Mouse (Mus musculus): ENCODE data around the gene Gnb3. TPM values are rescaled to one million over a fixed set of nuclear protein-coding genes. Genes with fewer than 3 reads are reported as not detected.

Gnb3 gene
- 1.4 and 1.5 TPM in 2 replicates for polyA plus RNA-seq (2014; fragmentation: Nextera tagmentation; extraction: Ambion mirVana)

DNA sequence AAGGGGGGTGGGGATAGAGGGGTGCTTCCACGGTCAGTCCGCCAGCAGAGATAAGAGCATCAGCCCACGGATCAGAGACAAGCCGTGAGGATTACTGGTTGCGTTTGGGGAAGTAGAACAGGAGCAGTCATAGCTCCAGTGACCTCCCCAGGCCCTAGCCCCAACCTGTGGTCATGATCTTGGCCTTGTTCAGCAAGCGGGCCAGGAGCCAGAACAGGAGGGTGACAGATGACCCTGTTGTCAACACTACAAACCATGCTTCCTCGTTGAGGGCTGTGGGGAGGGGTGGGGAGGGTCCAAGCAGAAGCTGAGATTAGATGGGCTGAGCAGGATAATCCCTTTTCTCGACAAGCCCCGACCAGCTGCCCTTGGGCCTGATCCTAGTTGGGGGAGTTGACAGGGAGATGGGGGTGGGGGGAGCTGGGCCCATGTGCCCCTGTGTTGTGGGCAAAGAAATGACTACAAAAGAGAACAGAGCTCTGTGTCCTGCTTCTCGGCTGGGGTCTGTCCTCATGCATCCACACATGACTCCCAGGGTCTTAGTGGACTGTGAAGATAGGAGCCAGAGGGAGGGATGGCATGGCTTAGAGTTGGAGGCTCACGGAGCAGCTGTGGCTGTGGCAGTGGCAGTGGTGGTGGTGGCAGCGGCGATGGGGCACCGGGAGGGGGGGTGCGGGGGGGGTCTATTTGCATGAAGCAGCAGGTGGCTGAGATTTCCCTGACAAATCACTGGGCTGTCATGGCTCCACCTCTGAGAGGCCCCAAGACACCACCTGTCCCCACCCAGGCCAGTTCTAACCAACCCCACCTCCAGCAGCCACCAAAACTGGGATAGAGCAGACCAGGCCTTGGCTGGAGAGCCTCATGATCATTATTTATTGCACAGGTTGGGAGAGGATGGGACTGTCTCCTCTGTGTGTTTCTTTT is at the start of gene Gnb3:
Gene Gnb3, minus strand, starts transcription at position 35 of the 927 bp plus-strand sequence.
- Histone ChIP-seq H3K9ac (replicated peaks; ENCODE audit: low read depth, low read length) (no peak within 1 kb of the TSS; the same call in 1 of the 2 replicates), H3K27me3 (ENCODE audit: control insufficient read depth, insufficient read depth, low read length) (no peaks in the 10 kb centered on the region), H3K4me2 (replicated peaks; ENCODE audit: low read depth, low read length) (no peak within 1 kb of the TSS), H3K36me3 (ENCODE audit: control insufficient read depth, insufficient read depth, low read length) (no peaks in the 10 kb centered on the region; the same call in 1 of the 2 replicates), H3K9me3 (ENCODE audit: control insufficient read depth, low read depth, low read length) (no peaks in the 10 kb centered on the region), H3K4me1 (ENCODE audit: control insufficient read depth, insufficient read depth, low read length) (peaks cover 18% of the 10 kb centered on the region), H3K27ac (ENCODE audit: low read length) (no peak within 1 kb of the TSS), H3K4me3 (ENCODE audit: low read depth, low read length) (no peak within 1 kb of the TSS)
- WGBS: 25% methylated on average over 15 of the region's 15 CpGs
- ATAC-seq (ENCODE audit: insufficient number of reproducible peaks, insufficient read depth, low FRiP score, low read depth): no peak

DNA sequence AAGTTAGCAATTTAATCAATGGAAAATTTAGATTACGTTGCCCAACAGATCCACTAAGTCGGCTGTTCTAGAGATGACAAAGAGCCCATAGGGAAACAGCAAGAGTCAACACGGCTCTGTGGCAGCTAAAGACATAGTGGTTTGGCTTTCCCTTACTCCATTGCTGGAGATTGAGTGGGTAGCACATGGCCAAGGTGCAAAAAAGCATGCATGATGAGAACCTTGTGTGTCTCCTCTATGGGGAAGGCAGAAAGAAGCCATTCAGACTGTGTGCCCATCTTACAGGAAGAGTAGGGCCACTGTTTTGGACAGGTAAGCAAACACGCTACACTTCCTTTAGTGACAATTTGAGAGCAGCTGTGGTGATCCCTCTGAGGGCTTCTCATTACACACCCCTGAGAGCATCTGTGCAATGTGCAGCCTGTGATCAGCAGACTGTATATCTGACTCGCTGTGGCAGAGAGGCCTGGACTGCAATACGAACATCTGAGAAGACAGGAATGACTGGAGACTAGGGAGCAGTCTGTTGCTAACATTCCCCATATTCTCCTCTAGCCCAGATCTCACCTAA is 48.6 kb upstream of the Gnb3 start:
- H3K4me2 ChIP-seq (replicated peaks; ENCODE audit: low read depth, low read length): no peak overlapping the region
- no peak overlapping the region for H3K9ac ChIP-seq (replicated peaks; ENCODE audit: low read depth, low read length)
- no peaks in the 10 kb centered on the region for H3K36me3 ChIP-seq (ENCODE audit: control insufficient read depth, insufficient read depth, low read length)
- 87% methylated on average over 6 of the region's 6 CpGs for WGBS
- no peak overlapping the region for H3K4me3 ChIP-seq (ENCODE audit: low read depth, low read length)
- ATAC-seq (ENCODE audit: insufficient number of reproducible peaks, insufficient read depth, low FRiP score, low read depth): no peak
- H3K27ac ChIP-seq (ENCODE audit: low read length): no peak overlapping the region
- no peaks in the 10 kb centered on the region for H3K9me3 ChIP-seq (ENCODE audit: control insufficient read depth, low read depth, low read length)
- H3K27me3 ChIP-seq (ENCODE audit: control insufficient read depth, insufficient read depth, low read length): no peaks in the 10 kb centered on the region
- H3K4me1 ChIP-seq (ENCODE audit: control insufficient read depth, insufficient read depth, low read length): no peaks in the 10 kb centered on the region

DNA sequence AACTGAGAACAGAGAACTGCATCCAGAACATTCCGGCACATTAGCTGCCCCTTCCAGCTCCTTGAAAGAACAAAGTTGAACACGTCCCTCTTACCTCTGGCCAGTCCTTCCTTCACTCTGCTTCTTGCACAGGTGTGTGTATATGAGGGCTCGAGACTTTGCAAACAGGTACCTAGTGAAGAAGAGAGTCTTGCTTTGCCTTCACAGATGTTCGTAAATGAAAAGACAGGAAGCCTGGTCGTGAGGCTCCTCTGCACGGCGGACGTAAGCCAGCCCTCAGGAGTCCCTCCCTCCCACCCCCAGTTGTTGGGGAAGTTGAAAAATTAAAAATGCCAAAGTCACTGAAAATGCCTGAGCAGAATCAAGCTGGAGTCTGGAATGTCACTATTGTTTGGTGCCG is 47.9 kb upstream of the Gnb3 start, which contains the start of gene Cd4:
Gene Cd4, minus strand, starts transcription at position 236 of the 400 bp plus-strand sequence.
- no peak within 1 kb of the TSS for H3K4me3 ChIP-seq (ENCODE audit: low read depth, low read length)
- H3K9ac ChIP-seq (replicated peaks; ENCODE audit: low read depth, low read length): no peak within 1 kb of the TSS
- WGBS: 73% methylated on average over 9 of the region's 9 CpGs

DNA sequence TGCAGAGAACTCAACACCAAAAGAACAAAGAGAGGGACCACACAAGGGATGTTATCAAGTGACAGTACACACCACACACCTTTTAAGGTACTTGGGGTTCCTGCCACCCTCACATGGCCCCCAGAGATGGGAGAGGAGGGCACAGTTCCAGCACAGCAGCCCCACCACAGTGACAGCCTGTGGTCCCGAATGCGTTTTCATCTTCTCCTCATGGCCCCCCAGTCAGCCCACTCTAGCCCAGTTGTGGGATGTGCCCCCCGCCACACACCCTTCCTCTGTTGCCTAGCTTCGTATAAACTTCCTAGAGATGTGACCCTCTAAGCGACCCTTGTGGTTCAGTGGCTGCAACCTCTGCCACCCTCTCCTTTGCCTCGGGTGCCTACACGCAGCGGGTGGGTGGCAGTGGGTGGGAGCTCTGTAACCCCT is 45.9 kb upstream of the Gnb3 start:
- ATAC-seq (ENCODE audit: insufficient number of reproducible peaks, insufficient read depth, low FRiP score, low read depth): no peak
- Histone ChIP-seq H3K27ac (ENCODE audit: low read length) (no peak overlapping the region), H3K27me3 (ENCODE audit: control insufficient read depth, insufficient read depth, low read length) (no peaks in the 10 kb centered on the region), H3K4me2 (replicated peaks; ENCODE audit: low read depth, low read length) (no peak overlapping the region), H3K4me3 (ENCODE audit: low read depth, low read length) (no peak overlapping the region), H3K9ac (replicated peaks; ENCODE audit: low read depth, low read length) (no peak overlapping the region), H3K36me3 (ENCODE audit: control insufficient read depth, insufficient read depth, low read length) (no peaks in the 10 kb centered on the region), H3K4me1 (ENCODE audit: control insufficient read depth, insufficient read depth, low read length) (no peaks in the 10 kb centered on the region), H3K9me3 (ENCODE audit: control insufficient read depth, low read depth, low read length) (no peaks in the 10 kb centered on the region)
- 87% methylated on average over 8 of the region's 8 CpGs for WGBS

More for the DNA sequence above, 47.9 kb upstream of the Gnb3 start, which contains the start of gene Cd4:
- Histone ChIP-seq H3K27me3 (ENCODE audit: control insufficient read depth, insufficient read depth, low read length) (no peaks in the 10 kb centered on the region), H3K4me2 (replicated peaks; ENCODE audit: low read depth, low read length) (no peak within 1 kb of the TSS), H3K4me1 (ENCODE audit: control insufficient read depth, insufficient read depth, low read length) (no peaks in the 10 kb centered on the region), H3K36me3 (ENCODE audit: control insufficient read depth, insufficient read depth, low read length) (no peaks in the 10 kb centered on the region), H3K27ac (ENCODE audit: low read length) (no peak within 1 kb of the TSS), H3K9me3 (ENCODE audit: control insufficient read depth, low read depth, low read length) (no peaks in the 10 kb centered on the region)
- no peak for ATAC-seq (ENCODE audit: insufficient number of reproducible peaks, insufficient read depth, low FRiP score, low read depth)

DNA sequence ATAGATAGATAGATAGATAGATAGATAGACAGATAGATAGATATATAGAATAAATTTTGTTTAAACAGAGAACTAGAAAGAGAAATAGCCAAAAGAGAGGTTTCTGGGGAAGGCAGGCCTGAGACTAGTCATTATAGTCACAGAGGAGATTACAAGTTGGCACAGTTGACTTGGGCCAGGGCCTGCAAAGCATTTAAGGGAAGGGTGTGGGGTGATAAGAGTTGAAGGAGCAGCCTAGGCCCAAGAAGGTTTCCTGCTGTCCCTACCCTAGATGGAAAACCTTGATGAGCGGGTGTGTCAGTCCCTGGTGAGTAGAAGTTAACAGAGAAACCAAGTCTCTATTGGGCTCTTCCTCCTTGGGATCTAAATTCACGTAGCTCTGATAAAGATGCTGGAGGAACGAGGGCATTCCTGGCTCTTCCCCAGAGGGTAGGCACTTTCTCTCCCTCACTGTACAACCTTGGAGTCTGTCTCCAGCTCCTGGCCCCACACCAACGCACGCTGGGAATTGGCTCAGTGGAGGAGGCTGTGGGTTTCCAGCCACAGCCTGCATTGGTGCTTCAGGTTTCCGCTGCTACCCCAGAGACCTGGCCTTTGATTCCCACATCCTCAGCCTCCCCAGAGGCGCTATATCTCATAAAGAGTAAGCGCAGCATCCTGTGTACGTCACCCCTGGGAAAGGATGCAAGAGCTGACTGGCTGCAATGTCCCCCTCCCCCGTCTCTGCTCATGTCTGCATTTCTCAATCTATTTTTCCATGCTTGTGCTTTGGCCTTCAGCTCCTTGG is 44.8 kb upstream of the Gnb3 start:
- Histone ChIP-seq H3K9ac (replicated peaks; ENCODE audit: low read depth, low read length) (no peak overlapping the region), H3K36me3 (ENCODE audit: control insufficient read depth, insufficient read depth, low read length) (no peaks in the 10 kb centered on the region), H3K4me3 (ENCODE audit: low read depth, low read length) (no peak overlapping the region), H3K9me3 (ENCODE audit: control insufficient read depth, low read depth, low read length) (no peaks in the 10 kb centered on the region), H3K4me2 (replicated peaks; ENCODE audit: low read depth, low read length) (no peak overlapping the region), H3K27ac (ENCODE audit: low read length) (no peak overlapping the region), H3K27me3 (ENCODE audit: control insufficient read depth, insufficient read depth, low read length) (no peaks in the 10 kb centered on the region), H3K4me1 (ENCODE audit: control insufficient read depth, insufficient read depth, low read length) (no peaks in the 10 kb centered on the region)
- 76% methylated on average over 10 of the region's 10 CpGs for WGBS
- ATAC-seq (ENCODE audit: insufficient number of reproducible peaks, insufficient read depth, low FRiP score, low read depth): no peak

DNA sequence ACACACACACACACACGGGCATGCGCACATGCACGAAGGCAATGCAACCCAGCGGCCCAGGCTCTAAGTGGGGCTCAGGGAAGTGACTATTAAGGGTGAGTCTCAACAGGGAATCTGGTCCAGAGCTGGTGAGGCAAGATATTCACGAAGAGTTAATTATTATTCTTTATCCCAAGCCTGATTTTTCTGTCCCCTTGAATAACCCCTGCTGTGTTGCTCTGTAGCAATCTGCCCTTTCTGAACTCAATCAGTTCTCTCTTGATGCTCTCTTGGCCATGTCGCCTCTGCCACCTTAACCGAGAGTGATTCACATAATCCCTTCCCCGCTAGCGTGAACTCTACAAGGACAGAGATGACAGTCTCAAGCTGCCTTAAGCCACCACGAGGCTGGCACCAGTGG is 43.3 kb upstream of the Gnb3 start:
- ATAC-seq (ENCODE audit: insufficient number of reproducible peaks, insufficient read depth, low FRiP score, low read depth): no peak
- no peaks in the 10 kb centered on the region for H3K9me3 ChIP-seq (ENCODE audit: control insufficient read depth, low read depth, low read length)
- H3K4me3 ChIP-seq (ENCODE audit: low read depth, low read length): no peak overlapping the region
- no peak overlapping the region for H3K27ac ChIP-seq (ENCODE audit: low read length)
- WGBS: 78% methylated on average over 10 of the region's 10 CpGs
- no peaks in the 10 kb centered on the region for H3K4me1 ChIP-seq (ENCODE audit: control insufficient read depth, insufficient read depth, low read length)
- H3K9ac ChIP-seq (replicated peaks; ENCODE audit: low read depth, low read length): no peak overlapping the region
- H3K27me3 ChIP-seq (ENCODE audit: control insufficient read depth, insufficient read depth, low read length): no peaks in the 10 kb centered on the region
- no peaks in the 10 kb centered on the region for H3K36me3 ChIP-seq (ENCODE audit: control insufficient read depth, insufficient read depth, low read length)
- H3K4me2 ChIP-seq (replicated peaks; ENCODE audit: low read depth, low read length): no peak overlapping the region

DNA sequence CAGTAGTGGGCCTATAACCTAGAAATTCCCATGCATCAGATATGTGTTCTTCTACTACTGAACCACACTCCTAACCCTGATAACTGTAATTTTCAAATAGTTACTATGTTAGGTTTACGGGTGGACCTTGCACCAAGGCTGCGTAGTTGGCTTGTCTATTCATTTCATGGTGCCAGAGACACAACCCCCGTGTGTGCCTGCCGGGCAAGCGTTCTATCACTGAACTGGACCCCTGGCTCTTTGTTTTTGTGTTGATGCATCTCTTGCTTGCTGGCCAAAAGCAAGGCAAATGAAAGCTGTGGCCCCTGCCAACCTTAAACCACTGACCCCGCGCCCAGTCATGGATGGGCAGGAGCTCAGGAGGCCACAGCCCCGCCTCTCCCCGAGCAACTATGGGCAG is 41.7 kb upstream of the Gnb3 start:
- Histone ChIP-seq H3K27me3 (ENCODE audit: control insufficient read depth, insufficient read depth, low read length) (no peaks in the 10 kb centered on the region), H3K27ac (ENCODE audit: low read length) (no peak overlapping the region), H3K9ac (replicated peaks; ENCODE audit: low read depth, low read length) (no peak overlapping the region), H3K9me3 (ENCODE audit: control insufficient read depth, low read depth, low read length) (no peaks in the 10 kb centered on the region), H3K4me2 (replicated peaks; ENCODE audit: low read depth, low read length) (no peak overlapping the region), H3K4me3 (ENCODE audit: low read depth, low read length) (no peak overlapping the region), H3K4me1 (ENCODE audit: control insufficient read depth, insufficient read depth, low read length) (no peaks in the 10 kb centered on the region), H3K36me3 (ENCODE audit: control insufficient read depth, insufficient read depth, low read length) (no peaks in the 10 kb centered on the region)
- WGBS: 94% methylated on average over 9 of the region's 9 CpGs
- ATAC-seq (ENCODE audit: insufficient number of reproducible peaks, insufficient read depth, low FRiP score, low read depth): no peak

DNA sequence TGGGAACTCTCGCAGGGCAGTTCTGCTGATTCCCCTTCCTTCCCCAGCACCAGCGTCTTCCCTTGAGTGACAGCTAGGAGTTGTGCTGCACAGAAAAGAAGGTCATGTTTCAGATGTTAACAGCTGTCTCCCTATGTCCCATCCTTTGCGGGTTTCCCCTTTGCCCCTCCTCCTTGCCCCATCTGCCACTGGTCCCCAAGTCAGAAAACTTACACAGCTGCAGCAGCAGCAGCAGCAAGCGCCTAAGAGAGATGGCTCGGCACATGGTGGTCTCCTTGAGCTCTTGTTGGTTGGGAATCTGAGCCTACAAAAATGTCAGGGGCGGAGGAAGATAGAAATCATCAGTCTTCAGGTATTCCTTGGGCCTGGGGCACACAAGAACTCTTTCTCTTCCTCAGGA is 39.3 kb upstream of the Gnb3 start:
- 47% methylated on average over 6 of the region's 6 CpGs for whole genome bisulfite sequencing
- Histone ChIP-seq H3K9me3 (ENCODE audit: control insufficient read depth, low read depth, low read length) (no peaks in the 10 kb centered on the region), H3K4me3 (ENCODE audit: low read depth, low read length) (no peak overlapping the region), H3K9ac (replicated peaks; ENCODE audit: low read depth, low read length) (no peak overlapping the region), H3K36me3 (ENCODE audit: control insufficient read depth, insufficient read depth, low read length) (no peaks in the 10 kb centered on the region), H3K4me1 (ENCODE audit: control insufficient read depth, insufficient read depth, low read length) (no peaks in the 10 kb centered on the region), H3K4me2 (replicated peaks; ENCODE audit: low read depth, low read length) (no peak overlapping the region), H3K27me3 (ENCODE audit: control insufficient read depth, insufficient read depth, low read length) (no peaks in the 10 kb centered on the region), H3K27ac (ENCODE audit: low read length) (no peak overlapping the region)
- ATAC-seq (ENCODE audit: insufficient number of reproducible peaks, insufficient read depth, low FRiP score, low read depth): no peak

All from stomach, embryonic 14.5 days (tissue).